Mouse (Mus musculus) lung, postnatal 4 days (tissue): Measurements from ENCODE around the gene Zbtb32.

ENCODE experiments used
- DNase-seq, 2 experiments: peaks; one replicate each; pipeline ENCODE4 v3.0.0; 2021

The Zbtb32 gene

DNA sequence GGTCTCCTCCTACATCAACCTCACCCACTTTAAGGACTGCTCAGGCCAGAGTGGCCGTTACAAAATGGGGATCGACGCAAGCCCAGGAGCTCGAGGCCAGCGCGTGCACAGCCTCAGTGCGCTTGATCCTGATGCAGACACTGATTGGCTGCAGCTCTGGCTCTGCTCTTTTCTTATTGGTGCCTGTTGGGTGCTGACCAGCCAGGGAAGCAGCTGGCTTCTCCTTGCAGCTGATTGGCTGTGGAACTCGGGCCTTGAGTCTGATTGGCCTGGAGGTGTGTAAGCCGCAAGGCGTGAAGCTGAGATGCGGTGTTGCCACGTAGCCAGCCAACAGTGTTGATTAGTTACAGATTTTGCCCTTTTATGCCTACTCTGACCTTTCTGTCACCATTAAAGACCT, at the start of gene Zbtb32:
Gene Zbtb32 (minus strand): TSS at position 124 of the 400 bp plus-strand sequence.
- no peak for DNase-seq

DNA sequence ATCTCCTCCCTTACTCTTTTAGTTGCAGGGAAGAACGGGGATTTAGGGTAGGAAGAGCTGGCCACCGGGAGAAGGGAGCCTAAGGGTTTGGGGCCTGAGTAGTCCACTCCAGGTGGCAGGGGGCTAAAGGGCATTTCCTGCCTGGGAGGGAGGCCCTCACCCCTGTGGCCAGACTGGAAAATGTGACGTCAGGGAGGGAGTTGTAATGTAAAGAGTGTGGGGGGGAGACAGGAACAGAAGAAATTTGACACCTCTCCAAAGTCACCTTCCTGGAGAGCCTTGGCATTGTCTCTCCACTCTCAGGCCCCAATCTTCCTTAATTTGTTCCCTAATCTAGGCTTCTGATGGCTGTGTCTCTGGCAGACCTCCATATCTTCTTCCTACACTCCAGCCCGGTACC, 40.4 kb upstream of the Zbtb32 start:
- no peak for DNase-seq

DNA sequence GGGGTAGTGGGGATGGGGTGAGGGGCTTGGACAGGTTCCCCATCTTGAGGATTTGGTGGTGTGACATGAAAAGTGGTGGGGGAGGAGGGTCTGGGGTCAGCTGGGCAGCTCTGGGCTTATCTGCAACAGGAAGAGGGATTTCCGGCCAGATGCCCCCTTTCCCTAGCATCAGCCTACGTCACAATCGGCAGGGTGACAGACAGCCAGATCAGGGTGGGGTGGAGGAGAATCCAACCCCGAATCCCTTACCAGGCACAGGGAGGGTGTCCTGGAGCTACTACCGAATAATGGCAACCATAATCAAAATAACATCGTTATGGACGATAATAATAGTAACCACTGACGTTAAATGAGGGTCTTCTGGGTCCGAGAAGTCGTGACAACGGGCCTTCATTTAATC, 37.7 kb upstream of the Zbtb32 start:
- no peak for DNase-seq

DNA sequence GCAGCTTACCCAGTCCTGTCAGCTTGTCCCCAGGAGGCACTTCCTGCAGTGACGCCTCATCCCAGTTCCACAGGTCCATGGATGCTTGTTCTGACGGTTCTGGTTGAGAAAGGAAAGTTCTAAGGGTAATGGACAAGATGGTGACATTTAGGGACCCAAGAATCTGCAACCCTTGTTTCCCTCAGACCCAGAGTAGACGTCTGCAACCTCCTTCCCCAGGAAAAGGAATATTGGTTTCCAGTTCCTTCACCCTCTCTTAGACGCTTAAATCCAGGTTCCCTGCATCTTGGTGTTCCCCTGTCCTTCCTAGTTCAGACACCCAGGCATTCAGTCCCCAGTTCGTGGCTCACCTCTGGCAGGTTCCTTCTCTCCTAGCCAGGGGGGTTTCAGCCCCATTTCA, 37.0 kb upstream of the Zbtb32 start, which contains the start of gene Etv2:
Gene Etv2 (minus strand): TSS at position 101 of the 400 bp plus-strand sequence.
- DNase-seq, result no peak

DNA sequence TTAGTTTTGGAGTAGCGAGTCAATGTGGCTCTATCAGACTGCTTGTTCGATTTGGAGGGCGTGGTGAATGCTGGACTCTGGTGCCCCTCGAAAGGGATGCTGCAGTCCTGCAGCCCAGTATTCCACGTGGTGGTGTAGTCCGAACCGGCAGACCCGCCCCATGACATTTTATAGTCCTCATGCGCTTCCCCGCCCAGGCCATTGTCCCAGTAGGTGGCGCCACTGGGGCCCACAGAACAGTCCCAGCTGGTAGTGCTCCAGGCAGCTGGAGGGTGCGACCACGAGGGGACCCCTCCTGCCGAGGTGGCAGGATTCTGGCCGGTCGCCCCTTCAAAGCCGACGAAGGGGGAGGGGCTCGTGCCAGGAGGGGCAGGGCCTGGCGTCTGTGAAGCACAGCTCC, 35.9 kb upstream of the Zbtb32 start:
- DNase-seq, result peak; percentile 65 to 69

DNA sequence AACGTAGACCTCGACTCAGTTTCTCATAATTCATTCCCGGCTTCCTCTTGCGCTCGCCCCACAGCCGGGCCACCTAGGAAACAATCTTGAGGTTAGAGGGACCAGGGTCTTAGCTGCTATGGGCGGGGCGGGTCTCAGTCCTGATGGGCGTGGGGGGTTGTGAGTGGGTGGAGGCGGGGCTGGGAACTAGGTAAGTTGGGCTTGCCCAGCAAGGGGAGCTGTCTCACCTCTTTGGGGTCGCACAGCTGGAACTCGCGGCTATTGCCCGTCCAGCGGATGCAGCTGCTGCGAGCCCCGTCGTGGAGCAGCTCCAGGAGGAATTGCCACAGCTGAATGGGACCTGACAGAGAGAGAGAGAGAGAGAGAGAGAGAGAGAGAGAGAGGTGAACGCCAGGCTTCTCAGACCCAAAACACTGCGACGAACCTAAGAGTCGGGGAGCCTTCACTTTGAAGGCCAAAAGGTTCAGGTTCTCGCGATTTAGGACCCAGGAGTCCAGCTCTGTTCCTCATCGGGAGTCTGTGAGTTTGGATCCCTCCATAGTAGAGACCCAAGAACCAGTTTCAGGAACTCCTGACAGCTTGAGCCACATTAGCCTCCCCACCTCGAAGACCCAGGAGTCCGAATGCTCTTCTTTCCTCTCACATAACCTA, 35.2 kb upstream of the Zbtb32 start:
- no peak for DNase-seq

DNA sequence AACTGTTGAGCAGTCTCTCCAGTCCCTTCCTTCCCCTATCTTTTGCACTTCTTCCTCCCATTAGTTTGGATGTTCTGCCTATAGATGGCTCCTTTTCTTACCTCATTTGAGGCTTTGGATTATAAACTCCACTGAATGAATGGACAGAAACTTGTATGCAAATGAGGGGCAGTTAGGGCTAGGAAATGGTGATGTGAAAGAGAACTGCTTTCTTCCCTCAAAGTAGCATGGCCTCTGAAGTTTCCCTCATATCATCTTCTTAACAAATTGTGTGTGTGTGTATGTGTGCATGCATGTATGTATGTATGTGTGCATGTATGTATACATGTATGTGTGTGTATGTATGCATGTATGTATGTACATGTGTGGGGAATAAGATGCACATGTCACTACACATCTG, 30.3 kb upstream of the Zbtb32 start:
- no peak for DNase-seq

DNA sequence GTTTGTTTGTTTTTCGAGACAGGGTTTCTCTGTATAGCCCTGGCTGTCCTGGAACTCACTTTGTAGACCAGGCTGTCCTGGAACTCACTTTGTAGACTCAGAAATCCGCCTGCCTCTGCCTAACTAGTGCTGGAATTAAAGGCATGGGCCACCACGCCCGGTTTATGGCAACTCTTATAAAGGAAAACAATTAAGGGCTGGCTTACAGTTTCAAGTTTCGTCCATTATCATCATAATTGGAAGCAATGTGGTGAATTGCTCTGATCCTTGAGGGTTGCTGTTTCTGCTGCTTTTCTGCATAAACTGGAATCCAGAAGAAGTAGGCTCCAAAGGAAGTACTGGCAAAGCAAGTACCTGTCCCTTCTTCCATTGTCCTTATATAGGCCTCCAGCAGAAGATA, 27.9 kb upstream of the Zbtb32 start:
- DNase-seq, result no peak

DNA sequence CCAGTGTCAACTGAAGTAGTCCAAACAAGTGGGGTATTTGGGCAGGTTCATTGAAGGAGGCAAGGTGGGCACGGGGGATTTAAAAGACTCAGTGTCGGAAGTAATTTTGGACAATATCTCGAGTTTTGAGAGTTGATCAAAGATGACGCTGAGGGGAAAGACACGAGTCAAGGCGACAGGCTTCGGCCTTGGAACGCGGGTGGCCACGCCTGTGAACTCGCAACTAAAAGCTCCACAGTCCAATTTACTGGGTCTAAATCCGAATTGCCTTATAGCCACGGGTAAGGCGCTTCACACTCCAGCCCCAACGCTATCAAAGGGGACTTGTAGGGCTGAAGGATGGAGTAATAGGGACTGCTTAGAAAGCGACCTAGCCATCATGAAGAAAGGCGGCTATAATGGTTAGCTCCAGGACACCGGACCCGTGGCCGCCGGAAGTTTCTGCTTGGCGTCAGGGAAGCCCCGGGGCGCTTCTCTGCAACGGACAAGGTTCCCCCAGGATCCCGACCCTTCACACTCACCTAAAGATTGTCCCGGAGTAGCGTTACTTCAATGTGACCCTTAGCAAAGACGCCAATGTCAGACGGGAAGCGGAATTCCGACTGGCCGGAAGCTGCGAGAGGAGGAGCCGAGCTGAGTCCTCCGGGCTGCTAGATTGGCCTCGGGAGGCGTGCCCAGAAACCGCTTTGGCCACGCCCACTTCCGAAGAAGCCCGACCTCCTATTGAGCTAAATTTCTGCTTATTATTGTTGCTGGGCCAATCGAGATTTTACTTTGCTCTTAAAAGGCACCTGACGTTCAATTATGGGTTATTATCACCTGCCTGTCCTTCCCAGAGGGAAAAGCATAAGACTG, 27.0 kb upstream of the Zbtb32 start, which contains the start of gene Cox6b1:
Gene Cox6b1 (minus strand): TSS at position 622 of the 855 bp plus-strand sequence.
- peak; percentile 90 to 92 for DNase-seq

DNA sequence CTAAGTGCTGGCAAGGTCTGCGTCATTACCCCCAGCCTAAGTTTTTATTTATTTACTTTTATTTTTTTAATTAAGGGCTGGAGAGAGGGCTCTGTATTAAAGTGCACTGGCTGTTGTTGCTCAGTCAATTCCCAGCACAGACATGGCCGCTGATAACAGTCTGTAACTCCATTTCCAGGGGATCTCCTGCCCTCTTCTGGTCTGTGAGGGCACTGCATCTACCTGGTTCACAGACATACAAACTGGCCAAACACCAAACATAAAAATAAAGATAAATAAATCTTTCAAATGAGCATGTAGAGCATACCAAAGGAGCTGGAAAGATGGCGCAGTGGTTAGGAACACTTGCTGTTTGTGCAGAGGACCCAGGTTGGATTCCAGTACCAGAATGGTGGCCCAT, 20.5 kb upstream of the Zbtb32 start:
- DNase-seq, result peak in 1 of 2 experiments; percentile 29

DNA sequence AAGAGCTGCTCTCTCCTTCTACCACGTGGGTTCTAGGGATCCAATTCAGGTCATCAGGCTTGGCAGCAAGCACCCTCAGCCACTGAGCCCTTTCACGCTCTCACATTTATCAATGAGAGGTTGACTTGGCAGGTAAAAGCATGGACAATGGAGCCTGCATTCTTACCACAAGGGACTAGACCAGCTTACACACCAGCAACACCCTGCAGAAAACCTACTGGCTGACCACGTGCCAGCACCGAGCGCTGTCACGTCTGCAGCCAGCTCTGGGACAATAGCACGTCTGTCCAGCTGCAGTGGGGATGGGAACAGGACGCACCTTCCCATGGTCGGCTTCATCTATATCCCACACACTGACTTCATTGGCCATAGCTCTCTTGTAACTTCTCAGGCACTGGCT, 19.9 kb upstream of the Zbtb32 start:
- DNase-seq, result no peak

DNA sequence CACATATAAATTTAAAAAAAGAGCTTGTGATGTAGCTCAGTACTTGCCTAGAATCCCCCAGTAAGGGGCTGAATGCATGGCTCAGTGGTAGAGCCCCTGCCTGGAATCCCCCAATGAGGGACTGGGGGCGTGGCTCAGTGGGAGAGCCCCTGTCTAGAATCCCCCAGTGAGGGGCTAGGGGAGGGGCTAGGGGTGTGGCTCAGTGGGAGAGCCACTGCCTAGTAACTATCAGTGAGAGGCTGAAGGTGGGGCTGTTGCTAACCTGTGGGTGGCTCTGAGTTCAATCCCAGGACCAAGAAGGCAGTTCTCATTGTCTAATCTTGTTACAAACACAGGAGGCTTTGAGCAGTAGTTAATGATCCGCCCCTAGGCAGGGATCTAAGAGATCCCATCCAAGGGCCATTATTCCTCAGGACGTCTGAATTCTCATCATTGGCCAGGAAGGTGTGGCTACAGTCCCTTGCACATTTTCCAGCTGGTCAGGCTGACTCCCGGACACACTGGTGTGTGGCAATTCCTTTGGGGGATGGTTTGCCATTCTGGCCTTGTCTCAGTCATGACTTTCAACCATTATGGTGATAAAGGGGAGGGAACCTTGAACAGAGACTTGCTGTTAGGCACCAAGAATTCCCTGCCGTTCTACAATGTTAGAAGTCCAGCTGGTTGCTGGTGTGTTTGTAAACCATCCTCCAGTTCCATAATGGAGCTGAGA, 16.5 kb upstream of the Zbtb32 start:
- no peak for DNase-seq

DNA sequence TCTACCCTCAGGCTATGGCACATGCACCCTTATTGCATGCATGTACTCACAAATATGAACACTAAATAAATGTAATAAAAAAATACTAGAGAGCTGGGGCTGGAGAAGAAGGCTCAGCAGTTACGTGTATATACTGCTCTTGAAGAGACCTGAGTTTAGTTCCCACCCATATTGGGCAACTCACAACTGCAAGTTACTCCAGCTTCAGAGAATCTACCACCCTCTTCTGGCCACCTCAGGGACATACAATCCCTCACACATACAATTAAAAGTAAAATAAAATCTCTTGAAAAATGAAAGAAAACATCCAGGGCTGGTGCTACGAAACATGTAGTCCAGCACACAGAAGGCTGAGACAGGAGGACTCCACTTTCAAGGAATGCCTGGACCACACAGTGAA, 15.7 kb upstream of the Zbtb32 start:
- no peak for DNase-seq

DNA sequence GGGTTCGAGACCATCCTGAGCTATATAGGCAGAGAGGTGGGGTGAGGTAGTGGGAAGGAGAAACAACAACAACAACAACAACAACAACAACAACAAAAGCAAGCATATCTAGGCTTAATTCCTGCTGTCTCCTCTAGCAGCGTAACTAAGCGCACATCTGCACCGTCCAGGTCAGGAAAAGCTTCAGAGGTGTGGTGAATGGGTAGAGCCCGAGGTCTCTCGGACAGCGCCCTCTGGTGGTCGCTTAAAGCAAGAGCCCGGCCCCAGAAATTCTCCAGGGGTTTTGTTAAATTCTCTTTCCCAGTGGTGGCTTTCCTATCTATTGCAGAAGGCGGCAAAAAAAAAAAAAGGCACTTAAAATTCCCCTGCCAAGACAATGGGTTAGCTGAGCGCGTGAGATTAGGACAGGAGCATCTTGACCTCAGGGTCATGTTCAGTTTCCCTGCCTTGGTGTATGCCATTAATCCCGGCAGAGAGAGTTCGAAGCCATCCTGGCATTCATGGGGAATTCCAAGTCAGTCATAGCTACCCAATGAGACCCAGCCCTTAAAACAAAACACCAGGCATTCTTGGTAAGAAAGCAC, 14.9 kb upstream of the Zbtb32 start:
- peak; percentile 67 to 77 for DNase-seq

DNA sequence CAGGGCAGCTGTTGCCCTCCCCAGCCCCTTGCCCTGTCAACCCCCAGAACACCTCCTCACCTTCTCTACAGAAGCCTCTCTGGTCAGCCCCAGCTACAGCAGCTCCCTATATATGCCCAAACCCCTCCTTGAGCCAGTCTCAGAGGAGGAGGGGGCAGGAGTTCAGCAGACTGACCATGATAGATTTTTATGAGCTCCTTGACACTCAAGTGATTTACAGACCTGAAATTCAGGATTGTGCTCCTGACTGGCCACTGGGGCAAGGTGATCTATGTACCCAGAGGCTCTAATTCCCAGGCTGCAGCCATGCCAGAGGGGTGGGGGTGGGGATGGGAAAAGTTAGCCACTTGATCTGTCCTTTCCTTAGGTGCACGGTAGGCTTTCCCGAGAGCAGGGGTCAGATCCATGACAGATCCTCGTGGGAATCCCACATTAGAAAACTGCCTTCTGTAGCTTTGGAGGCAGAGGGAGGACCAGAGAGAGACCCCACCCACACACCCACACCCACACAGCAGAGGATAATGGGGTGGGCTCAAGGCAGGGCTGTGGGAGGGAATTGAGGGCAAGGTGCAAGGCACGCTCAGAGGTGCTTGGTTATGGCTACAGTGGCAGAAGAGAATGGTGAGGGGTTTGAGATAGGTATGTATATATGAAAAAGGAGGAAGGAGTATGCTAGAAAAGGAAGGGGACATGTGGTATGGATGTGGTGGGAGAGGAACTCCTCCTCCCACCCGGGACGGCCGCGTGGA, 14.1 kb upstream of the Zbtb32 start, which contains the start of gene Upk1a:
Gene Upk1a (minus strand): TSS at position 194 of the 749 bp plus-strand sequence.
- no peak for DNase-seq

DNA sequence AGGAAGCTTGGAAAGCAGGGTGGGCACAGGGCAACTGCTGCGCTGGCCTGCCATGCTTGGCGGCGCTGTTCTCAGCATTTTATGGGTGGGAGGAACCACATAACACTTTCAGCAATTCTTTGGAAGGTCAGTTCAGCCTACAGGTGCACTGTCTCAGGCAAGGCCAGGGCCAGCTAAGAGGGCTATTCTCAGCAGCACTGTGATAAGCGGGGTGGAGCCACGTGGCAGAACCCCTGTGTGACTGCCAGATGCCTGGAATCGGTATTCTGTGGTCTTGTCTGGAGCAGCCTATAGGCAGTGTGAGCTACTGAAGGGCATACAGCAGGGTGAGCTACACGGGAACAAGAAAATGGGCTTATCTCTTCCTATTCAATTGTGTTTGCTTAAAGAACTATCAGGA, 11.3 kb upstream of the Zbtb32 start:
- DNase-seq, result no peak

DNA sequence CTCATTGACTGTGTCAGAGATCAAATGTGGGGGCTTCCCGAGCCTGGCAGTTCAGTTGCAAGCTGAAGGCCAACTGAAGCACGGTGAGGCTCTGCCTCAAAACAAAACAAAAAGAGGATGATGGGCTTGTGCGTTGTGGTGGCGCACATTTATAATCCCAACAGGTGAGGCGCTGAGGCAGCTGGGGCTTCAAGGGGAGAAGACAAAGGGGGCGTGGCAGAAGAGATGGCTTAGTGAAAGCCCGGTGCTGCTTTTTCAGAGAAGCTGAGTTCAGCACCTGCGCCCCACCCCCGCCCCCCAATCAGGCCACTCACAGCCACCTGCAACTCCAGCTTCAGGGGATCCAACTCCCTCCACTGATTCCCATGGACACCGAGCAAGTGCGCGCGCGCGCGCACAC, 9.8 kb upstream of the Zbtb32 start:
- DNase-seq, result no peak

DNA sequence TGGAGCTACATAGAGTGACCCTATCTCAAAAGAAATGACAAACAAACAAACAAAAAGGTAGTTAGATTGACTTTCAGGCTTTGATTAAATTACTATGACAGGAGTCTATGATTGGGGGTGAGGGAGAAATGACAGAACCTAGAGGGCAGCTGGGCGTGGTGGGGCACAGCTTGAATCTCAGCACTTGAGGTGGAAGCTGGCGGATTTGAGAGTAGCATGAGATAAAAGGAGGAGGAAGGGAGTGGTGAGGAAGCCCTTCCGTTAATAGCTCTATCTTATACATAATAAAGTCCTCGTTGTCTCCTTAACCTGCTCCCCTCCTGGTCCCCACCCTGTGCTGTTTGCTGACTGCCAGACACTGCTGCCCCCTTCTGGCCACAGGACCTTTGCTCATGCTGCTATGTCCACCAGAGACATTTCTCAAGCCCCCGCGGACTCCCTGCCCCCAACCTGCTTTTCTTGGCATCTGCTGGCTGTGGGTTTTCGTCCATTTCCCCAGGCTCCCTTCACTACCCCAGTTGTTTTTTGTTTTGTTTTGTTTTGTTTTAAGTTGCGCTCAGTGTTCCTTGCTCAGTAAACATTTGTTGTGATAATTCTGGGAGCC, 9.1 kb upstream of the Zbtb32 start:
- peak; percentile 77 to 79 for DNase-seq

DNA sequence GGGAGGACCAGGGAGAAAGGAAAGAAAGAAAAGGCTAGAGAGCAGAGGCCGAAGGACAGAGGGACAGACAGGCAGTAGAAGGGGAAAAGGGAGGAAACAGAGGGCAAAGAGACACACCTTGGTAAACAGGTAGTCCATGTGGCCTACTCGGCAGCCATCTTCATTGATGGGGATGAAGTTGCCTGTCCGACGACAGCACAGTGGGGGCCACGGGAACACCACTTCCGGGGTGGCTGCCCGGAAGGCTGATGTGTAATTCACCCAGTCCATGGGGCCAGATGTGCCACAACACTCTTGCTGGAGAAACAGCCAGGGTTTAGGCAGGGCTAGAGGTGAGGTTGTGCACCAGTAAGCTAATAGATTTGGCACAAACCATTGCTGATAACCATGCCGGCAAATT, 6.2 kb upstream of the Zbtb32 start:
- DNase-seq, result no peak

DNA sequence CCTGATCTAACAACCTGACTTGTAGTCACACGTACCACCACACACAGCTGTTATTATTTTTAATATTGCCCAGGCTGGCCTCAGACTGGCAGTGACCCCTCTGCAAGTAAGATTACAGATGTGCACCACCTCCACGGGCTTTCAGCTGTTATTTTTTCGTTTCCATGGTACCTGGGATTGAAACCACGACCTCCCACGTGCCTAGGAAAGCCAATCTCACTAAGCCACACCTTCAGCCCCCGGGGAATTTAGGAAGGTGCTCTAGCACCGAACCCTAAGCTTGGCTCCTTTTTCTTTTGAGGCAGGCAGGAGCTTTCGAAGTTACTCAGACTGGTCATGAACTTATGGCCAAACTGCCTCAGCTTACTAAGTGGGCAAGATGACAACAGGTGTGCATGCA, 5.7 kb upstream of the Zbtb32 start:
- DNase-seq, result no peak

DNA sequence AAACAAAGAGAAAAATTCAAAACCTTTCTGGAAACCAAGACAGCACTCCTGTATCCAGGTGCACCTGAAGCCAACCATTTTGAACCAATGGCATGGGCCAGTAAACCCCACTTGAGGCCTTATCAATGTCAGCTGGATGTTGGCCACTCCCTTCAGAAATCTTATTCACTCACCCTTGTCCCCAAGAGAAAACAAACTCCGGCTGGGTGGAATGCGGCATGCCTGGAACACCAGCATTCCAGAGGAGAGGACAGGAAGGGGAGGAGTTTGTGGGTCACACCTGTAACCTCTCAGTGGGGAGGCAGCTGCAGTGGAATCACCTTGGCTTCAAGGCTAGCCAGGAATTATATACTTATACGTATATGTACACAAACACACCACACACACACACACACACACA, 3.9 kb upstream of the Zbtb32 start:
- DNase-seq, result peak; percentile 75 to 90

DNA sequence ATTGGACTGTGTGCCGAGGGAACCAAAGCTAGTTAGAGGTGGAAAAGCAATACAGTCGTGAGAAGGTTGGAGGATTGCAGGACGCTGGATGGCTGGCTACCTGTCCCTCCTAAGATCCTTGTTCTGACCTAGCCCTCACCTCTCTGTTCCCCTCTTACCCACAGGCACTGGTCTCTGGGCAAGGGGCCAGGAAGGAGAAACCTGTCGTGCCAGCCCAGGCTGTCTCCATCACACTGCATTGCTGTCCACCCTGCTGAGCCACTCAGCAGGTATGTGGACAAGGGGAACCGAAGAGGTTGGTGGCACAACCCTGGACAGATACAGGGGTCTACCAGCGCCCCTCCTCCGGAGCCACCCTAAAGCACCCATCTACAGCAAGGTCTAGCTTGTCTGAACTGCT, 1.9 kb upstream of the Zbtb32 start:
- peak; percentile 76 to 88 for DNase-seq
